9 mouse cellular contexts compared by ENCODE assay signal in the genomic region with DNA sequence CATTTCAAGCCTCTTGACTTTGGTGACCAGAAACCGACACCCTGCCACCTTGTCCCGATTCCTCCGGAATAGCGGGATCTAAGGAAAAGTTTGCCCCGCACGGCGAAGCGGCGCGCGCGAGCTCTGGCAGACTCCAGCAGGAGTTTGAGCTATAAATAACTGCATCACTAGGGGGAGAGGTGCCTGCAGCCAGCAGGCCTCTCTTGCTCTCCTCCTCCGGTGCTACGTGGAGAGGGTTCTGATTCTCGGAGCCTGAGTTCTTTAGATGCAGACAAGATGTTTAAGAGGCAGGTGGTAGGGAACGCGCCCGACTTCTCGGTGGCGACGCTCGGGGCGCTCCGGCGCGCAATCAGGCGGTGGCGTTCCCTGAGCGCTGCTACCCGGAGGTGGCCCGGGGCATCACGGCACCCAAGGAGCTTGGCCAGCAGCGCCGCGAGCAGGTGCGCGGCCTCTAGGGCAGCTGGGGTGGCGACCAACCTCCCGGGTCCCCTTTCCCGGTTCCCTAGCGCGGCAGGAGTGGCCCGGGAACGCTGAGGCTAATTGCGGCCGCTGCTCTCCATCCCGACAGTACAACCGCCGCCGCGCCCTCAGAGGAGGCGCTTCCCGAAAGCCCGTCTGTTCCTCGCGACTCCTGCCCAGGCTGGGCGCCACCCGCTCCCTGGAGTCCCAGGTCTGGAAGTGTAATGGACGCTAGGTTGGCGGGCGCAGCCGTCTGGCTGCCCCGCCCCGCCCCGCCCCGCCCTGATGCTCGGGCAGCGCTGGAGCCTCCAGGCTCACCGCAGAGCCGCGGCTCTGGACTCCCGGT. TPM values are rescaled to one million over a fixed set of nuclear protein-coding genes. Genes with fewer than 3 reads are reported as not detected.
DNase-seq lines count a peak whose midpoint lies in the region; ATAC-seq lines count a peak whose summit lies in the region.
"Had no signal": no experiment of that assay in that cellular context is flagged by ENCODE, and none has a peak within 500 bp of the region (broad histone marks: within the 10 kb centered on the region; RNA-seq: fewer than 3 reads in every experiment).

No protein-coding gene starts in this region.

- peak overlapping the region; percentile 95 for H3K9ac ChIP-seq in embryonic facial prominence, embryonic 11.5 days (replicated peaks; ENCODE audit: low read length)
- peak overlapping the region; percentile 84 for H3K9ac ChIP-seq in intestine, embryonic 16.5 days (ENCODE audit: low read depth, low read length)
- peak overlapping the region; percentile 95 for H3K9ac ChIP-seq in limb, embryonic 11.5 days (ENCODE audit: low read length)

- peak overlapping the region; percentile 87 for H3K27ac ChIP-seq in embryonic facial prominence, embryonic 11.5 days (replicated peaks; ENCODE audit: low read depth, low read length)
- H3K27ac ChIP-seq in intestine, embryonic 16.5 days (ENCODE audit: low read length) = peak overlapping the region; percentile 65
- H3K27ac ChIP-seq in limb, embryonic 11.5 days (replicated peaks; ENCODE audit: low read depth, low read length) = peak overlapping the region; percentile 78
- H3K27ac ChIP-seq in midbrain, embryonic 10.5 days (replicated peaks) = peak overlapping the region; percentile 94
- H3K27ac ChIP-seq: macrophage had no signal

- DNase-seq in adrenal gland, adult (ENCODE audit: inconsistent age in 2 of 2, low spot score in 1 of 2) = peak; percentile 30 to 72
- DNase-seq in adrenal gland, adult 8-10 months = no peak
- DNase-seq in embryonic facial prominence, embryonic 11.5 days (ENCODE audit: low spot score) = peak; percentile 79
- DNase-seq in limb, embryonic 11.5 days (ENCODE audit: low spot score) = peak; percentile 78
- DNase-seq in midbrain, embryonic 10.5 days (ENCODE audit: low spot score) = peak; percentile 78
- DNase-seq in right cerebral cortex, postnatal 4 days = peak; percentile 62

- peak overlapping the region; percentile 72 for H3K4me3 ChIP-seq in embryonic facial prominence, embryonic 11.5 days (ENCODE audit: low read depth, low read length)
- H3K4me3 ChIP-seq in intestine, embryonic 16.5 days (ENCODE audit: low read length) = peak overlapping the region; percentile 86
- peak overlapping the region; percentile 67 for H3K4me3 ChIP-seq in limb, embryonic 11.5 days (ENCODE audit: low read depth, low read length)
- peak overlapping the region; percentile 88 for H3K4me3 ChIP-seq in midbrain, embryonic 10.5 days

- whole genome bisulfite sequencing in embryonic facial prominence, embryonic 11.5 days = 0% methylated on average over 62 of the region's 72 CpGs
- WGBS in intestine, embryonic 16.5 days = under 1% methylated on average over 72 of the region's 72 CpGs
- under 1% methylated on average over 70 of the region's 72 CpGs for WGBS in limb, embryonic 11.5 days
- under 1% methylated on average over 72 of the region's 72 CpGs for WGBS in midbrain, embryonic 10.5 days

- no peaks in the 10 kb centered on the region for H3K27me3 ChIP-seq in embryonic facial prominence, embryonic 11.5 days (ENCODE audit: control insufficient read depth, insufficient read depth, low read length)
- H3K27me3 ChIP-seq in intestine, embryonic 16.5 days (replicated peaks; ENCODE audit: control insufficient read depth, insufficient read depth, low read length) = no peaks in the 10 kb centered on the region
- no peaks in the 10 kb centered on the region for H3K27me3 ChIP-seq in limb, embryonic 11.5 days (ENCODE audit: control insufficient read depth, insufficient read depth, low read length)
- peaks cover 23% of the 10 kb centered on the region for H3K27me3 ChIP-seq in midbrain, embryonic 10.5 days (ENCODE audit: low read depth, poor library complexity, severe bottlenecking)

- no peaks in the 10 kb centered on the region for H3K4me1 ChIP-seq in embryonic facial prominence, embryonic 11.5 days (ENCODE audit: control insufficient read depth, insufficient read depth, low read length)
- no peaks in the 10 kb centered on the region for H3K4me1 ChIP-seq in intestine, embryonic 16.5 days (ENCODE audit: control insufficient read depth, insufficient read depth, low read length)
- no peaks in the 10 kb centered on the region for H3K4me1 ChIP-seq in limb, embryonic 11.5 days (ENCODE audit: control insufficient read depth, insufficient read depth, low read length)
- peaks cover 27% of the 10 kb centered on the region for H3K4me1 ChIP-seq in midbrain, embryonic 10.5 days

- ATAC-seq in embryonic facial prominence, embryonic 11.5 days (replicated peaks; ENCODE audit: insufficient number of reproducible peaks, low FRiP score, low TSS enrichment, low read depth) = peak; percentile 11; the same call in 1 of the 2 replicates
- peak; percentile 13; the same call in 1 of the 2 replicates for ATAC-seq in granulocyte monocyte progenitor cell, adult 5-6 weeks (replicated peaks; ENCODE audit: poor library complexity, severe bottlenecking)
- ATAC-seq in intestine, embryonic 16.5 days = peak; percentile 60
- peak; percentile 15; the same call in 1 of the 2 replicates for ATAC-seq in limb, embryonic 11.5 days (ENCODE audit: insufficient number of reproducible peaks, low FRiP score, low TSS enrichment, low read depth)

- no peaks in the 10 kb centered on the region for H3K9me3 ChIP-seq in embryonic facial prominence, embryonic 11.5 days (replicated peaks; ENCODE audit: control insufficient read depth, low read length)
- H3K9me3 ChIP-seq in intestine, embryonic 16.5 days (ENCODE audit: control insufficient read depth, low read length) = no peaks in the 10 kb centered on the region
- no peaks in the 10 kb centered on the region for H3K9me3 ChIP-seq in limb, embryonic 11.5 days (ENCODE audit: control insufficient read depth, low read length)
- H3K9me3 ChIP-seq in midbrain, embryonic 10.5 days (replicated peaks) = no peaks in the 10 kb centered on the region

- no peaks in the 10 kb centered on the region for H3K36me3 ChIP-seq in embryonic facial prominence, embryonic 11.5 days (replicated peaks; ENCODE audit: control insufficient read depth, insufficient read depth, low read depth, low read length)
- H3K36me3 ChIP-seq in intestine, embryonic 16.5 days (ENCODE audit: control insufficient read depth, insufficient read depth, low read length) = no peaks in the 10 kb centered on the region
- no peaks in the 10 kb centered on the region for H3K36me3 ChIP-seq in limb, embryonic 11.5 days (ENCODE audit: control insufficient read depth, insufficient read depth, low read length)
- H3K36me3 ChIP-seq in midbrain, embryonic 10.5 days = no peaks in the 10 kb centered on the region

- peak overlapping the region; percentile 82 for H3K4me2 ChIP-seq in embryonic facial prominence, embryonic 11.5 days (ENCODE audit: low read depth, low read length)
- H3K4me2 ChIP-seq in intestine, embryonic 16.5 days (ENCODE audit: low read depth, low read length) = peak overlapping the region; percentile 89
- peak overlapping the region; percentile 83 for H3K4me2 ChIP-seq in limb, embryonic 11.5 days (ENCODE audit: low read depth, severe bottlenecking)

RNA-seq across cellular contexts. Expression of gene Epha7, which starts 2.1 kb away (rescaled TPM):
- 1 to 10 TPM; 2.8 to 5.9 (median 4.2) TPM for total RNA-seq in adrenal gland, adult 8-10 months (2022)
- 56.6 and 57.9 TPM in 2 replicates for polyA plus RNA-seq in embryonic facial prominence, embryonic 11.5 days (2014; fragmentation: Nextera tagmentation; extraction: Ambion mirVana)
- 5.5 and 7.6 TPM in 2 replicates for total RNA-seq in granulocyte monocyte progenitor cell, adult 5-6 weeks (2014; fragmentation: Nextera tagmentation)
- 8.5 and 8.8 TPM in 2 replicates for total RNA-seq in granulocyte monocyte progenitor cell, adult 5-6 weeks (2017)
- polyA plus RNA-seq in intestine, embryonic 16.5 days (2015; fragmentation: Nextera tagmentation; extraction: Ambion mirVana) = 12.5 and 16.3 TPM in 2 replicates
- polyA plus RNA-seq in limb, embryonic 11.5 days (2014; fragmentation: Nextera tagmentation; extraction: Ambion mirVana) = 52.6 and 62.7 TPM in 2 replicates
- 68.3 and 73.4 TPM in 2 replicates for polyA plus RNA-seq in midbrain, embryonic 10.5 days (2016; fragmentation: Nextera tagmentation; extraction: Ambion mirVana)
